Mouse (Mus musculus): Measurements from ENCODE around the gene 9530053A07Rik.

DNA sequence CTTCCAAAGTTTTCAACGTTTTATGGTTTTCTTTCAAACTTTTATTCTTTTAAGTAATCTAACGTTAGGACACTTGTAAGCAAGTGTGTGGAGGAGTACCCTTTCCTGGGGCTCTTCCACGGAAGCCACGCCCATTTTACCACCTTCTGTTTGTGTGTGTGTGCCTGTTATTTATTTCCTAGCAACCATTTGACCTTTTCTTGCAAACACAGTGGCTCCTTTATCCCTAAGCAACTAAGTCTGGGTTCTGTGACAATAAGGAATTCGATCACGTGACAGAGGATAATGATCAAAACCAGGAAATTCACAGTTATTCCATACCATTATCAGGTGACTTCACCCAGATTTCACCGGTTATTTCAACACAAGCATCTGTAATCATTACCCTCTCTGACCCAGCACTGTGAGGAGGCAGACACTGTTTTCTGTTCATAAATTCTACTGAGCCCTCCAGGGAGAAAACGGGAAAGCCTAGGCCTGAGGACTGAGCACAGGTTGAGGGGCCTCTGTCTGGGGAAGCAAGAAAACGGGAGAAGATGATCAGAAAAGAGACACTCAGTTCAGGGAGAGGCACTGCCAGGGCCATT is 32.0 kb downstream of the 9530053A07Rik start:
- TF ChIP-seq CTCF (IDR thresholded peaks at IDR 0.05; ENCODE audit: borderline replicate concordance, insufficient read depth, low read depth, low read length) = no peak
- no peak for TF ChIP-seq POLR2A (IDR thresholded peaks at IDR 0.05; ENCODE audit: borderline replicate concordance, insufficient read depth, low read length)
